Mouse (Mus musculus): ENCODE data around the gene Cdh11.
A peak's percentile ranks its signal among the peaks of the same experiment; 100 is the strongest.

Cdh11 gene

DNA sequence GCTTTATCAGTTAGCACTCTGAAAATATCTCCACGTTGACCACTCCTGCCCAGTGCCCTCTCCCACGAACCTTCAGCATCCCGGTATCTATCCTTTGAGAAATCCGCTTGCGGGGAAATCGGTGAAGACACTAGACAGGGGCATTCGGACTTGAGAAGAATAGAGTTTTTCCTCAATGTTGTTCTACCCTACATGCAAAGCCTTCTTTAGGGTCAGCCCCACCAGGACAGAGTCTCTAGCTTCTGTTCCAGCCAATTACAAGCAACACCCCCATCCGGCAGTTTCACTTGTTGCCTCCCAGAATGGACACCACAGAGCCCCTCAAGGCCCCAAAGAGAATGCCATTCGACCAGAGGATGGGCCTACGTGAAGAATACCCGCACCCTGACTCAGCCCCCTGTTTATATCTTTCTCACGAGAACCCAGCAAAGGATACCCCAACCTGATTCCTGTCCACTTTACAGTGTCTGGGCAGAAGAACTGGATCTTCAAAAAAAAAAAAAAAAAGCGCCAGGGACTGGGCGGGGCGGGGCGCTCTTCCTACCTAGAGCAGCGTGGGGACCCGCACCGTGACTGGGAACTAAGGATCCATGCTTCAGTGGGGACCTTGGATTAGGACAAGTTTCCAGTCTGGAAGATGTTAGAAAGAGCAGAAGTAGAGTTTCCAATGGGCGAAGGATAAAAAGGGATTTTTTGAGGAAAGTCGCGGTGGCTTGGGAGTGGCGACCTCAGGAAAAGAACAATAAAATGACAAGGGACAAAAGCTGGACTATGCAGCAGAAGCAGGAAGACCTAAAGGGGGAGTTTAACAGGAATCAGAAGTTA is at the start of gene Cdh11:
TSS of gene Cdh11 (minus strand) at position 51 of the 825 bp plus-strand sequence.
- DNase-seq: no peak

DNA sequence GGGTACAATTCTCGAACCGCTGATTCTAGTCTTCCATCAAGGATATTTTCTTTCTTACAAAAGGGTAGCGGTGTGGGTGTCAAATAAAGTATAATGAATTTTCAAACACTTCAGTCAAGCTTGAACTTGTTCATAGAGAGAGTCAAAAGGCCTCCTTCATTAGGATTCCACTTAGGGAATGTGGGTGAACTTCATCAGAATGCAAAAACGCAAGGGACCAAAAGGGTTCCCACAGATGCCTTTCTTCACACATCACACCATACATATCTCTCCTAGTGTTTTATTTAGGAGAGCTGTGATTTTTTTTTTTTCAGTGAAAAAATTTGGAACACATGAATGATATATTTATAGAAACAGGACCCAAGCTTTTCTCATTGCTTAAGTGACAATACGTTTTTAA is 28.5 kb upstream of the Cdh11 start:
- no peak for DNase-seq

- DNase-seq: no peak
These were observed 4.9 kb upstream of the Cdh11 start for GRCm38 (mm10) chr8:102790303-102790702.

GRCm38 (mm10) chr8:102786467-102787360 is 1.3 kb upstream of the Cdh11 start:
- no peak for DNase-seq

DNA sequence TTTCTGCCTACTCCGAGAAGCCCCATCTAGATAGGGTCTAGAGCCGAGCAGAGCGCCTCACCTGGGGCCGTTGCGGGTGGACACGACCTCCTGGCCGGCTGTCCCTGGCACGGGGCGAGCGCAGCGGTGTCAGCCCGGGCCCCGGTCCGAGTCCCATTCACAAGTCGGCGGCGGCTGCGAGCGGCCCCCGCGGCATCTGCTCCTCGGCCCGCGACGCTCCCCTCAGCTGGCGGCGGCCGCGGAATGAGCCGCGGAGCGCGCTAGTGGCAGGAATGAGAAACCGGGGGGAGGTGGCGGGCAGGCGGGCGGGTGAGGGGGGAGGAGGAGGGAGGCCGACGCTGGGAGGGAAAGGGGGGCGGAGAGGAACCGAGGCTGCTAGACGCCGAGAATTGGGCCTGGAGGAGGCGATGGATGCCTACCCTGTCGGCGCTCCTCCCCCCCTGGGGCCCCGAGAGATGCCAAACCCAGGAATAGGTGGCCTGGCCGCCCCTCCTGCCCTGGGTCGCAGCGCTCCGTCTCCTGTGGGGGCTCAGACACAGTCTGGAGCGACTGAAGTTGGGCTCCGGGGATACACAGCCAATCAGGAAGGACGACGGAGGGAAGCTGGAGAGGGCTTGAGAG is 497 bp downstream of the Cdh11 start:
- peak; percentile 5 for DNase-seq

DNA sequence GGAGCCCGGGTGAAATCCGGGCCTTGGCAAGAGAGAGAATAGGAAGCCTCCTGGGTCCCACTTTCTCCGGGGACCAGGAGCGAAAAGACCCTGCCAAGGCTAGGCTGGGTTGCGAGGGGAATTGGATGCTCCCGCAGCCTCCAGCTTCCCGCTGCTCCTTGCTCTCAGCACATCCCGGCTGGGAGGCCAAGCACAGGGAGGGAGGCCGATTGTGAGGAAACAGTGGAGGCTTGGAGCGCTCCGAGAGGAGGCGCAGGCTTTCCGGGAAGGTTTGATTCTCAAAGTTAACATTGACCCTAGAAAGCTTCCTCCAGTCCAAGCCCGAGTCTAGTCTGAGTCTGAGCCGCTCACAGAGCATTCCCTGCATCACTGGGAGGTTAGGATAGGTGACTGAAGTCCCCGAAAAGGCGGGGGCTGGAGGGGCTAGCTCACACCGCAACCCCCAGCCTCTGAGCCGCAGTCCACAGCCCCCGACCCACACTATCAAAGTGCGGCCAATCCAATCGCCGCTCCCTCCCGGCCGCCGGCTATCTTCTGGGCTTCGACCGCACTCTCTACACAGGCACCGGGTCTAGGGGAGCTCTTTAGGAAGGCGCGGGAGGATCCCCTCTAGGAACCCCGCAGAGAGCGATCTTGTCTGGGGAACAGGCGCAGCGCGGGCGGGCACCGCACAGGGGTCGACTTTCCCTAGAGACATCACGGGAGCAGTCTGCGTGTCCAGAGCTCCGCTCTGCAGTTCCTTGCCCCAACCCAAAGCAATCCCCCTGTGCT is 1.4 kb downstream of the Cdh11 start:
- no peak for DNase-seq

GRCm38 (mm10) chr8:102782707-102783489 is 2.5 kb downstream of the Cdh11 start:
- DNase-seq: no peak

GRCm38 (mm10) chr8:102780899-102781298 is 4.5 kb downstream of the Cdh11 start:
- DNase-seq: peak; percentile 31

GRCm38 (mm10) chr8:102774594-102774993 is 10.8 kb downstream of the Cdh11 start:
- no peak for DNase-seq

GRCm38 (mm10) chr8:102771456-102771855 is 14.0 kb downstream of the Cdh11 start:
- DNase-seq: no peak

DNA sequence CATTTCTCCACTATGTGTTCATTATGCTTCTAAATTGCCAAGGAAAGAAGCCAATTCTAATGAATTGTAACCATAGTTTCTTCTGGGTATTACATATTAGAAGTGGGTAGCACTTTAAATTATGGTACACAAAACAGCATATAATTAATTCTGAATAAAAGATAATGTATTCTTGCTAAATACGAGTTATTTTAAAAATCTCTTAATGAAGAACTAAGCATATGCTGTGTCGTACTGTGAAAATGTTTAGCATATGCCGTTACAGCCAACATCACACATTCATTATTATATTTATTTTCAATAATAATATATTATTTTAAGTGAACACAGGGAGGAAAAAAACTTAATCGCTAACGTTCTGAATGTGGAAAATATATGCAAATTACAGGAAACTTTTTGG is 31.6 kb downstream of the Cdh11 start:
- DNase-seq: no peak

DNA sequence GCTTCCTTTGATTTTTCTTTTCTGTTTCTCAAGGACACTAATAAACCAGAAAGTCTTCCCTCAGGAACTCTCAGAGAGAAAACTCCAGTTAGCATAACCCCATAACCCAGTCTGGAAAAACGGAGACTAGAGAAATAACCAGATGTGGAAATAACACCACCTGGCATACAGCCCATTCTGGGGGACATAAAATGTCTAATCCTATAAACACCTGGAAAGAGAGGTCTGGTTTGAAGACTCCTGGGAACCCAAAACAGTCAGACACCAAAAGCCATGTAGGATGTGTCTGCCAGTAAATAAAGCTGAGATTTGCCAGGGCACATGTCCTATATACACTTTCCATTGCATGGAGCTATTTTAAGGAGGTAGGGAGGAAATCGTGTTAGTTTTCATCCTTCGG is 42.5 kb downstream of the Cdh11 start:
- no peak for DNase-seq

GRCm38 (mm10) chr8:102742008-102742591 is 43.3 kb downstream of the Cdh11 start:
- DNase-seq: no peak

GRCm38 (mm10) chr8:102740963-102741362 is 44.5 kb downstream of the Cdh11 start:
- DNase-seq: no peak

DNA sequence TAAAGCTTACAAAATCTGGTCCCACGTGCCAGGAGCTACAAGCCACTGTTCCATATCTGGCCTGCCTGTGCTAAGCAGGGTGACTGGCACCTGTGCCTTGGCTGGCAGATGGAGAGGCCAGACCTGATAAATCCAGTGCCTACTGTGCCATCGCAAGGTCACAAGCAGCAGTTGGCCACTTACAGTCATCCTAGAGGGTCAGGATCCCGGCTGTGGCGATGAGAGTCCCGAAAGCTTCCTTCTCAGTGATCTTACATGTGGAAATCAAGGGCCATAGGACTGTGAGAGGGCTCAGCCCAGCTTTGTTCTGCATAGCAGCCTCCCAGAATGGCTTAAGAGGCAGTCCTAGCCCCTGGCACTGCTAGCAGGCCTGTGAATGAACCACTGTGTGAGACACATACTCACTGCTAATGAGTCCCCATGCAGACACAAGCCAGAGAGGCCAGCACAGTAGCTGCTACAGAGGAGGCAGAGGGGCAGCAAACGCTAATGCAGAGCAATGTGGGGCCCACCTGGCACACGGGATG is 46.4 kb downstream of the Cdh11 start:
- DNase-seq: peak; percentile 7

DNA sequence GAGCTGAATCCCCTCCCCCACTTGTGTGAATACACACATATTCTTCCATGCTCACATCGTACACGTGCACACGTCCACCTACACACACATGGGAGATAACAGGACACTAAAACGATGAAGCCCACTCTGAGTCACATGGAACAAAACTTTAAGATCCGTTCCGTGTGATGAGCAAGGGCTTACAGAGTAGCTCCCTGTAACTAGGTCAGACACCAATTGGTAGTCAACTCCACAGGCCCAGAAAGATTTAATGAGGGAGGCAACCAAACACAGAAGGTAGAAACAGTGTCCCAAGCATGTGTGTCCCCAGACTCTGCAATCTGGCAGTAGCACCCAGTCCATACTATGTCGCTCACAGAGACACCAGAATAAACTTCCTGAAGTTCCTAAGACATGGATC is 47.0 kb downstream of the Cdh11 start:
- DNase-seq: no peak

GRCm38 (mm10) chr8:102734419-102734818 is 51.0 kb downstream of the Cdh11 start:
- DNase-seq: no peak

DNA sequence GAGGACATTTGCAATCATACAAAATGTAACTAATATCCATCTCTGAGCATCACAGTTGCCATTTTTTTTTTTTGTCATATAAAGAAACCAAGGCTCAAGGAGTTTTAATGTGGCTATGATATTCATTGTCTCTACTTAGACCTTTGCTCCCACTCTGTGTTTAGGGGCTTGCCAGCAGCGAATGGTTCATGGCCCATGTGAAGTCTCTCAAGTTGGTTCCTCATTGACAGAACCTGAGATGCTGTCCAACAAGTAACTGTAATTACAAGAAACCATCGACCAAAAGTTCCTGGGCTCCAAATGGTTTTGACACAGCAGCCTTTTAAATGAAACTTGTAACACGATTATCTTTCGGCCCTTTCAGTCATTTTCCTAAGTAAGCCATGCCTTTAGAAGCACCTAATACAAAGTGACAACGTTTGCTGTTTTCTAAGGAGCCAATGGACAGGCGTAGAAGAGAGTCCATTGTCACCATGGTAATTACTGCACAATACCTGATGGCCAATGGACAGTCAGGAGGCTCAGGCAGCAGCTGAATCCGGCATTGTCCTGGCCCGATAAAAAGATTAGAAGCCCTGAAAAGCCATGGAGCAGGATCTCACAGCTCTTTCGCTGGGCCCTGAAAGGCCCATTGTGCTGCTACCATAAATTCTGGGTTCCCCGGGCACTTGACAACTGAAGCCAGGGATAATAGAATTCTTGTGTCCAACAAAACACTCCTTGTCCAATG is 59.1 kb downstream of the Cdh11 start:
- DNase-seq: no peak

GRCm38 (mm10) chr8:102725496-102725895 is 59.9 kb downstream of the Cdh11 start:
- DNase-seq: no peak

DNA sequence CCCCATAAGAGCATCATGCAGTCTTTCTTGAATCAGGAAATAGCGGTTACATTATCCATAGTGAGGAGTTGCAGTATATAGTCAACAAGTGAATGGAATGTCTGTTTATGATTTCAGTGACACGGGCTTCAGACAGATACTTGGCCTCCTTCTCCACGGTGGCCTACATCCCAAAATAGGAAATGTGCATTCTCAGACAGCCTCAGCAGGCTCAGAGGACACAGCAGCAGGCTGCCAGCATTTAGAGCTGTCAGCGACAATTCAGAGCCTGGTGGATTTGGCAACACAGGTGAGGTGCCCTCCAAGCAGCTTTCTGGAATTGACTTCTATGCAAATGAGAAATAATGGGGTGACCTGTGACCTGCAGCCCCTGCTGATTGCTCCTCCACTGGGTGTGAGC is 69.5 kb downstream of the Cdh11 start:
- no peak for DNase-seq

Data from cerebellum, adult 11 months (tissue).